Mouse (Mus musculus): ENCODE measurements around the gene Sntb2. TPM values are rescaled to one million over a fixed set of nuclear protein-coding genes. Genes with fewer than 3 reads are reported as not detected.
"Not testable (repeated sequence)": the region's sequence is repeated elsewhere in the genome, so short reads cannot be mapped to it uniquely, and the experiment has no call there.

Gene Sntb2
- polyA plus RNA-seq, 1 experiment from 2014 or later: 7.3 TPM

DNA sequence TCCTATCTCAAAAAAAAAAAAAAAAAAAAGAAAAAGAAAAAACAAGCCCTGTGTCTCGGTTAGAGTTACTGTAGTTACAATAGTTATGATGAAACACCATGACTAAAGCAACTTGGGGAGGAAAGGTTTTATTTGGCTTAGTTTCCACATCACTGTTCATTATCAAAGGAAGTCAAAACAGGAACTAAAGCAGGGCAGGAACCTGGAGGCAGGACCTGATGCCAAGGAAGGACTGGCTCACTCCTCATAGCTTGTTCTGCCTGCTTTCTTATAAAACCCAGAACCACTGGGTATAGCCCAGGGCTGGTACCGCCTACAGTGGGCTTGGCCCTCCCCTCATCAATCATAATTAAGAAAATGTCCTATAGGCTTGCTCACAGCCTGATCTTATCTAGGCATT is 24.1 kb downstream of the Sntb2 start:
- Histone ChIP-seq H3K4me3 (replicated peaks; ENCODE audit: low read length) (no peak overlapping the region), H3K9ac (no peak overlapping the region), H3K4me1 (replicated peaks; ENCODE audit: control insufficient read depth, insufficient read depth, low read length) (no peaks in the 10 kb centered on the region), H3K27me3 (ENCODE audit: control insufficient read depth, insufficient read depth, low read length) (no peaks in the 10 kb centered on the region), H3K4me2 (replicated peaks) (no peak overlapping the region), H3K27ac (no peak overlapping the region), H3K36me3 (replicated peaks; ENCODE audit: control insufficient read depth, insufficient read depth) (no peaks in the 10 kb centered on the region), H3K9me3 (ENCODE audit: control insufficient read depth, low read length) (no peaks in the 10 kb centered on the region)
- WGBS: 90% methylated on average over 2 of the region's 2 CpGs
- ATAC-seq (ENCODE audit: low FRiP score) (no peak), DNase-seq (ENCODE audit: low spot score) (no peak)

GRCm38 (mm10) chr8:106962322-106962721 is 26.8 kb downstream of the Sntb2 start:
- ATAC-seq (ENCODE audit: low FRiP score): no peak

DNA sequence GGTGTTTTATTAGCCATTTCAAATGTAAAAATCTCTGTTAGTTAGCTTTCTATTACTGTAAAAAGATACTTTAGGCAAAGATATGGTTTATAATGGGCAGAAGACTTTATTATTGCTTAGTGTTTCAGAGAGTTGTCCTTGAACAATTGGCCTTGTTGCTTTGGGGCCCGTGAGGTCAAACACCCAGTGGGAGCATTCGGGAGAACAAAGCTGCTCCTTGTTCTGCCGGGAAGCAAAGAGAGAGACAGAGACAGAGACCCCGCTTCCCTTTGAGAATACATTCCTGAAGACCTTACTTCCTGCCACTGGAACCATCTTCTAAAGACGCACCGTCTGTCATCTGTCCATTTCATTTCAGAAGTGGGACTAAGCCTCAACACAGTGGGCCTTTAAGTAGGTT is 27.8 kb downstream of the Sntb2 start:
- no peak overlapping the region for H3K9ac ChIP-seq
- ATAC-seq (ENCODE audit: low FRiP score) (no peak), DNase-seq (ENCODE audit: low spot score) (no peak)
- H3K9me3 ChIP-seq (ENCODE audit: control insufficient read depth, low read length): no peaks in the 10 kb centered on the region
- no peak overlapping the region for H3K4me2 ChIP-seq (replicated peaks)
- H3K4me3 ChIP-seq (replicated peaks; ENCODE audit: low read length): no peak overlapping the region
- no peak overlapping the region for H3K27ac ChIP-seq
- H3K4me1 ChIP-seq (replicated peaks; ENCODE audit: control insufficient read depth, insufficient read depth, low read length): no peaks in the 10 kb centered on the region
- H3K27me3 ChIP-seq (ENCODE audit: control insufficient read depth, insufficient read depth, low read length): no peaks in the 10 kb centered on the region
- H3K36me3 ChIP-seq (replicated peaks; ENCODE audit: control insufficient read depth, insufficient read depth): no peaks in the 10 kb centered on the region
- WGBS: 17% methylated on average over 6 of the region's 6 CpGs

More at GRCm38 (mm10) chr8:106962322-106962721, 26.8 kb downstream of the Sntb2 start:
- WGBS: 87% methylated on average over 3 of the region's 3 CpGs
- Histone ChIP-seq H3K36me3 (replicated peaks; ENCODE audit: control insufficient read depth, insufficient read depth) (no peaks in the 10 kb centered on the region), H3K9me3 (ENCODE audit: control insufficient read depth, low read length) (no peaks in the 10 kb centered on the region), H3K4me2 (replicated peaks) (no peak overlapping the region), H3K4me1 (replicated peaks; ENCODE audit: control insufficient read depth, insufficient read depth, low read length) (no peaks in the 10 kb centered on the region), H3K27ac (no peak overlapping the region), H3K9ac (no peak overlapping the region), H3K27me3 (ENCODE audit: control insufficient read depth, insufficient read depth, low read length) (no peaks in the 10 kb centered on the region), H3K4me3 (replicated peaks; ENCODE audit: low read length) (no peak overlapping the region)
- DNase-seq (ENCODE audit: low spot score): no peak

- Histone ChIP-seq H3K36me3 (replicated peaks; ENCODE audit: control insufficient read depth, insufficient read depth) (no peaks in the 10 kb centered on the region), H3K9ac (no peak overlapping the region), H3K4me2 (replicated peaks) (no peak overlapping the region), H3K4me1 (replicated peaks; ENCODE audit: control insufficient read depth, insufficient read depth, low read length) (no peaks in the 10 kb centered on the region), H3K27ac (no peak overlapping the region), H3K27me3 (ENCODE audit: control insufficient read depth, insufficient read depth, low read length) (no peaks in the 10 kb centered on the region), H3K4me3 (replicated peaks; ENCODE audit: low read length) (no peak overlapping the region), H3K9me3 (ENCODE audit: control insufficient read depth, low read length) (no peaks in the 10 kb centered on the region)
- 86% methylated on average over 4 of the region's 4 CpGs for WGBS
- DNase-seq (ENCODE audit: low spot score) (no peak), ATAC-seq (ENCODE audit: low FRiP score) (no peak)
Measured at GRCm38 (mm10) chr8:106964573-106964972, 29.0 kb downstream of the Sntb2 start.

- DNase-seq (ENCODE audit: low spot score) (no peak), ATAC-seq (ENCODE audit: low FRiP score) (no peak)
- no peaks in the 10 kb centered on the region for H3K4me1 ChIP-seq (replicated peaks; ENCODE audit: control insufficient read depth, insufficient read depth, low read length)
- no peak overlapping the region for H3K4me3 ChIP-seq (replicated peaks; ENCODE audit: low read length)
- H3K36me3 ChIP-seq (replicated peaks; ENCODE audit: control insufficient read depth, insufficient read depth): no peaks in the 10 kb centered on the region
- H3K9ac ChIP-seq: no peak overlapping the region
- H3K4me2 ChIP-seq (replicated peaks): no peak overlapping the region
- H3K27me3 ChIP-seq (ENCODE audit: control insufficient read depth, insufficient read depth, low read length): no peaks in the 10 kb centered on the region
- 90% methylated on average over 3 of the region's 3 CpGs for WGBS
- no peak overlapping the region for H3K27ac ChIP-seq
- H3K9me3 ChIP-seq (ENCODE audit: control insufficient read depth, low read length): no peaks in the 10 kb centered on the region
Measured at GRCm38 (mm10) chr8:106969964-106970363, 34.4 kb downstream of the Sntb2 start.

- no peak for DNase-seq (ENCODE audit: low spot score)
- WGBS: 83% methylated on average over 5 of the region's 5 CpGs
- no peaks in the 10 kb centered on the region for H3K4me1 ChIP-seq (replicated peaks; ENCODE audit: control insufficient read depth, insufficient read depth, low read length)
- H3K27ac ChIP-seq: no peak overlapping the region
- no peak overlapping the region for H3K4me3 ChIP-seq (replicated peaks; ENCODE audit: low read length)
- no peak for ATAC-seq (ENCODE audit: low FRiP score)
- no peaks in the 10 kb centered on the region for H3K36me3 ChIP-seq (replicated peaks; ENCODE audit: control insufficient read depth, insufficient read depth)
- no peak overlapping the region for H3K9ac ChIP-seq
- peaks cover 5% of the 10 kb centered on the region; the same call in 1 of the 2 replicates for H3K27me3 ChIP-seq (ENCODE audit: control insufficient read depth, insufficient read depth, low read length)
- no peaks in the 10 kb centered on the region for H3K9me3 ChIP-seq (ENCODE audit: control insufficient read depth, low read length)
- H3K4me2 ChIP-seq (replicated peaks): no peak overlapping the region
Measured at GRCm38 (mm10) chr8:106971916-106972315, 36.4 kb downstream of the Sntb2 start.

- Histone ChIP-seq H3K27ac (no peak overlapping the region), H3K36me3 (replicated peaks; ENCODE audit: control insufficient read depth, insufficient read depth) (no peaks in the 10 kb centered on the region)
- 89% methylated on average over 6 of the region's 6 CpGs for WGBS
Measured at GRCm38 (mm10) chr8:106972538-106973264, 37.2 kb downstream of the Sntb2 start.

DNA sequence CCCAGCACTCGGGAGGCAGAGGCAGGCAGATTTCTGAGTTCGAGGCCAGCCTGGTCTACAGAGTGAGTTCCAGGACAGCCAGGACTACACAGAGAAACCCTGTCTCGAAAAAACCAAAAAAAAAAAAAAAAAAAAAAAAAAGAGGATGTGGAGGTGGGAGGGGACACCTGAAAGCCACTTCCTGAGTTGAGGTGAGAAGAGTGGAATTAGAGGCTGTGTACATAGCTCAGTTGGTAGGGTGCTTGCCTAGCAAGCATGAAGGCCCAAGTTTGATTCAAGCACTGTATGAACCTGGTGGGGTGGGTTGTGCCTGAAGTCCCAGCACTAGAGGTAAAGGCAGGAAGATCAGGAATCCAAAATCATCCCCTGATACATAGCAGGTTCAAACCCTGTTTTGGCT is 38.0 kb downstream of the Sntb2 start:
- WGBS: 100% methylated on average over 2 of the region's 3 CpGs
- H3K27ac ChIP-seq; H3K4me1 ChIP-seq (replicated peaks; ENCODE audit: control insufficient read depth, insufficient read depth, low read length); DNase-seq (ENCODE audit: low spot score); ATAC-seq (ENCODE audit: low FRiP score); H3K4me3 ChIP-seq (replicated peaks; ENCODE audit: low read length); H3K9me3 ChIP-seq (ENCODE audit: control insufficient read depth, low read length); H3K4me2 ChIP-seq (replicated peaks); H3K9ac ChIP-seq; H3K27me3 ChIP-seq (ENCODE audit: control insufficient read depth, insufficient read depth, low read length); H3K36me3 ChIP-seq (replicated peaks; ENCODE audit: control insufficient read depth, insufficient read depth): not testable (repeated sequence)

More at GRCm38 (mm10) chr8:106972538-106973264, 37.2 kb downstream of the Sntb2 start:
- Histone ChIP-seq H3K4me1 (replicated peaks; ENCODE audit: control insufficient read depth, insufficient read depth, low read length) (no peaks in the 10 kb centered on the region), H3K4me3 (replicated peaks; ENCODE audit: low read length) (no peak overlapping the region), H3K9ac (no peak overlapping the region), H3K27me3 (ENCODE audit: control insufficient read depth, insufficient read depth, low read length) (peaks cover 5% of the 10 kb centered on the region; the same call in 1 of the 2 replicates), H3K9me3 (ENCODE audit: control insufficient read depth, low read length) (no peaks in the 10 kb centered on the region), H3K4me2 (replicated peaks) (no peak overlapping the region)
- ATAC-seq (ENCODE audit: low FRiP score) (no peak), DNase-seq (ENCODE audit: low spot score) (no peak)

GRCm38 (mm10) chr8:106974754-106975153 is 39.2 kb downstream of the Sntb2 start:
- WGBS: 79% methylated on average over 7 of the region's 7 CpGs
- no peak overlapping the region for H3K4me2 ChIP-seq (replicated peaks)

More at GRCm38 (mm10) chr8:106974754-106975153, 39.2 kb downstream of the Sntb2 start:
- H3K27ac ChIP-seq: no peak overlapping the region
- H3K9me3 ChIP-seq (ENCODE audit: control insufficient read depth, low read length): no peaks in the 10 kb centered on the region
- H3K27me3 ChIP-seq (ENCODE audit: control insufficient read depth, insufficient read depth, low read length): peaks cover 5% of the 10 kb centered on the region; the same call in 1 of the 2 replicates
- ATAC-seq (ENCODE audit: low FRiP score): no peak
- no peak for DNase-seq (ENCODE audit: low spot score)
- no peaks in the 10 kb centered on the region for H3K36me3 ChIP-seq (replicated peaks; ENCODE audit: control insufficient read depth, insufficient read depth)
- H3K9ac ChIP-seq: no peak overlapping the region
- H3K4me1 ChIP-seq (replicated peaks; ENCODE audit: control insufficient read depth, insufficient read depth, low read length): no peaks in the 10 kb centered on the region
- no peak overlapping the region for H3K4me3 ChIP-seq (replicated peaks; ENCODE audit: low read length)

Measured in hindbrain, embryonic 14.5 days (tissue).